Mouse (Mus musculus) lung, adult 10 weeks (tissue): Measurements from ENCODE around the gene Btbd35f17. TPM values are rescaled to one million over a fixed set of nuclear protein-coding genes. Genes with fewer than 3 reads are reported as not detected.

ENCODE experiments used
- polyA plus RNA-seq: library from polyadenylated mRNA; stranded (reverse); fragments of 350-450 nt; fragmentation: Illumina TruSeq; extraction: RNeasy Lipid Tissue Mini Kit (QIAGEN cat#74804); gene quantifications from one replicate; pipeline ENCODE4 v1.2.3, GENCODE M21; 2014; ENCODE audit warnings: low read depth, low replicate concordance; ENCODE audit not compliant: insufficient read depth

Gene Btbd35f17
- not detected for polyA plus RNA-seq

GRCm38 (mm10) chrX:4370336-4370735, at the start of gene Btbd35f17:
Gene Btbd35f17 (plus strand): TSS chrX:4370636.

Other genes starting within 250 kb of the Btbd35f17 start
- not detected for gene Btbd35f28, start 174.1 kb upstream of the Btbd35f17 start, polyA plus RNA-seq
- gene Btbd35f20, start 79.4 kb upstream of the Btbd35f17 start, polyA plus RNA-seq, result not detected